9 mouse cellular contexts compared by ENCODE assay signal in genomic region chr12:79839096-79839941, GRCm38 (mm10).
DNase-seq lines count a peak whose midpoint lies in the region; ATAC-seq and TF ChIP-seq lines count a peak whose summit lies in the region.
"Had no signal": no experiment of that assay in that cellular context is flagged by ENCODE, and none has a peak within 500 bp of the region (broad histone marks: within the 10 kb centered on the region; RNA-seq: fewer than 3 reads in every experiment).

No protein-coding gene starts in this region.

- no peak for TF ChIP-seq RAD21 in MEL (IDR thresholded peaks at IDR 0.05; ENCODE audit: low read depth, low read length)

- peak overlapping the region; percentile 80 to 84 for H3K27ac ChIP-seq in heart, embryonic 14.5 days (replicated peaks in 1 of 2; ENCODE audit: control insufficient read depth in 1 of 2, insufficient read depth in 1 of 2, low read depth in 2 of 2, low read length in 2 of 2)
- H3K27ac ChIP-seq in MEL (ENCODE audit: control insufficient read depth, low read depth, low read length) = peak overlapping the region; percentile 73
- H3K27ac ChIP-seq in embryonic facial prominence, embryonic 13.5 days = peak overlapping the region; percentile 78
- peak overlapping the region; percentile 73 for H3K27ac ChIP-seq in liver, embryonic 13.5 days

- H3K36me3 ChIP-seq in heart, embryonic 14.5 days (ENCODE audit: control insufficient read depth, insufficient read depth, low read length) = no peaks in the 10 kb centered on the region
- peaks cover 0 to 15% of the 10 kb centered on the region in 2 experiments; a peak in 2 of 4 replicates for H3K36me3 ChIP-seq in MEL (ENCODE audit: control insufficient read depth in 1 of 2, insufficient read depth in 2 of 2, low read length in 2 of 2)
- no peaks in the 10 kb centered on the region for H3K36me3 ChIP-seq in embryonic facial prominence, embryonic 13.5 days
- H3K36me3 ChIP-seq in liver, embryonic 13.5 days = no peaks in the 10 kb centered on the region

- 71% methylated on average over 12 of the region's 12 CpGs for WGBS in heart, embryonic 14.5 days
- 39% methylated on average over 12 of the region's 12 CpGs for WGBS in embryonic facial prominence, embryonic 13.5 days
- WGBS in liver, embryonic 13.5 days (ENCODE audit: insufficient replicate concordance) = 60% methylated on average over 12 of the region's 12 CpGs

- H3K27me3 ChIP-seq in heart, embryonic 14.5 days (ENCODE audit: control insufficient read depth, insufficient read depth, low read length) = no peaks in the 10 kb centered on the region
- no peaks in the 10 kb centered on the region for H3K27me3 ChIP-seq in MEL (ENCODE audit: control insufficient read depth in 1 of 2, insufficient read depth in 2 of 2, low read length in 2 of 2)
- H3K27me3 ChIP-seq in embryonic facial prominence, embryonic 13.5 days = no peaks in the 10 kb centered on the region
- no peaks in the 10 kb centered on the region for H3K27me3 ChIP-seq in liver, embryonic 13.5 days

- TF ChIP-seq EP300 in MEL (IDR thresholded peaks at IDR 0.05; ENCODE audit: low read depth in 1 of 2, low read length in 2 of 2) = peak in 1 of 2 experiments; percentile 57; a peak in 2 of 4 replicates

- no peak for TF ChIP-seq POLR2A in MEL (IDR thresholded peaks at IDR 0.05; ENCODE audit: control insufficient read depth in 1 of 2, insufficient read depth in 1 of 2, low read depth in 1 of 2, low read length in 2 of 2, poor library complexity in 1 of 2)

- peaks cover 53 to 72% of the 10 kb centered on the region in 2 experiments for H3K4me1 ChIP-seq in heart, embryonic 14.5 days (ENCODE audit: control insufficient read depth in 2 of 2, insufficient read depth in 2 of 2, low read length in 2 of 2)
- peaks cover 2 to 25% of the 10 kb centered on the region in 2 experiments for H3K4me1 ChIP-seq in MEL (ENCODE audit: control insufficient read depth in 1 of 2, insufficient read depth in 2 of 2, low read length in 2 of 2)
- H3K4me1 ChIP-seq in embryonic facial prominence, embryonic 13.5 days = peaks cover 66% of the 10 kb centered on the region
- H3K4me1 ChIP-seq in liver, embryonic 13.5 days (replicated peaks) = peaks cover 64% of the 10 kb centered on the region

- ATAC-seq in heart, embryonic 14.5 days (ENCODE audit: insufficient number of reproducible peaks, insufficient read depth, low FRiP score, low read depth) = no peak
- no peak for ATAC-seq in embryonic facial prominence, embryonic 13.5 days (ENCODE audit: insufficient number of reproducible peaks, insufficient read depth, low FRiP score, low TSS enrichment, low read depth)
- no peak for ATAC-seq in liver, embryonic 13.5 days (ENCODE audit: low read depth)

- DNase-seq in heart, postnatal 10 days = no peak
- DNase-seq in MEL (ENCODE audit: low read depth, low spot score) = peak; percentile 40
- no peak for DNase-seq in liver, embryonic 13.5 days
- no peak for DNase-seq in frontal cortex, postnatal 10 days (ENCODE audit: low spot score in 2 of 2)
- no peak for DNase-seq in layer of hippocampus, adult 9-10 months (ENCODE audit: low spot score)
- no peak for DNase-seq in gastrocnemius, adult 8-10 months (ENCODE audit: low spot score in 2 of 2)
- DNase-seq: layer of hippocampus, adult 9-11 months had no signal

- no peaks in the 10 kb centered on the region for H3K9me3 ChIP-seq in heart, embryonic 14.5 days (ENCODE audit: control insufficient read depth, low read length)
- no peaks in the 10 kb centered on the region for H3K9me3 ChIP-seq in MEL (replicated peaks; ENCODE audit: insufficient read depth, low read length)
- no peaks in the 10 kb centered on the region for H3K9me3 ChIP-seq in embryonic facial prominence, embryonic 13.5 days
- H3K9me3 ChIP-seq in liver, embryonic 13.5 days (replicated peaks) = no peaks in the 10 kb centered on the region

- no peak overlapping the region for H3K4me2 ChIP-seq in heart, embryonic 14.5 days (ENCODE audit: low read length)
- H3K4me2 ChIP-seq in embryonic facial prominence, embryonic 13.5 days = no peak overlapping the region
- H3K4me2 ChIP-seq in liver, embryonic 13.5 days = no peak overlapping the region

- intact Hi-C loops in heart, postnatal 10 days (cut with DNase I) = loop anchor here (2.0 kb wide), 2 partner anchors 63 to 271 kb away; no protein-coding TSS in a partner anchor

- no peak for TF ChIP-seq CTCF in MEL (IDR thresholded peaks at IDR 0.05 in 2 of 3, conservative IDR thresholded peaks at IDR 0.05 in 1 of 3; ENCODE audit: control insufficient read depth in 1 of 3, insufficient read depth in 1 of 3, low read depth in 2 of 3, low read length in 3 of 3, poor library complexity in 1 of 3, severe bottlenecking in 1 of 3)

- peak overlapping the region; percentile 25; the same call in 1 of the 2 replicates for H3K9ac ChIP-seq in heart, embryonic 14.5 days (ENCODE audit: low read length)
- H3K9ac ChIP-seq in MEL (ENCODE audit: control insufficient read depth, low read depth, low read length, poor library complexity, severe bottlenecking) = peak overlapping the region; percentile 32
- H3K9ac ChIP-seq in embryonic facial prominence, embryonic 13.5 days = peak overlapping the region; percentile 27; the same call in 1 of the 2 replicates
- no peak overlapping the region for H3K9ac ChIP-seq in liver, embryonic 13.5 days

- H3K4me3 ChIP-seq in heart, embryonic 14.5 days (ENCODE audit: control insufficient read depth in 1 of 2, insufficient read depth in 1 of 2, low read depth in 1 of 2, low read length in 2 of 2) = no peak overlapping the region
- H3K4me3 ChIP-seq in MEL (ENCODE audit: control insufficient read depth in 1 of 2, insufficient read depth in 1 of 2, low read depth in 2 of 2, low read length in 2 of 2) = no peak overlapping the region
- no peak overlapping the region for H3K4me3 ChIP-seq in embryonic facial prominence, embryonic 13.5 days
- H3K4me3 ChIP-seq in liver, embryonic 13.5 days (replicated peaks) = no peak overlapping the region

- H3K79me2 ChIP-seq in MEL (ENCODE audit: control insufficient read depth, insufficient read depth, low read length, poor library complexity) = no peaks in the 10 kb centered on the region

TF ChIP-seq in MEL, 35 proteins besides CTCF, POLR2A, EP300 and RAD21:
- TF ChIP-seq GATA1 (IDR thresholded peaks at IDR 0.05; ENCODE audit: low read depth, low read length) (peak; percentile 41; the same call in 1 of the 2 replicates), TCF12 (IDR thresholded peaks at IDR 0.05; ENCODE audit: low read depth, low read length) (peak; percentile 53; the same call in 1 of the 2 replicates), TAL1 (IDR thresholded peaks at IDR 0.05; ENCODE audit: low read length) (peak; percentile 27; the same call in 1 of the 2 replicates), ZKSCAN1 (IDR thresholded peaks at IDR 0.05; ENCODE audit: low read depth, low read length) (no peak), TBP (IDR thresholded peaks at IDR 0.05; ENCODE audit: low read depth, low read length) (no peak), USF2 (IDR thresholded peaks at IDR 0.05; ENCODE audit: borderline replicate concordance in 1 of 2, insufficient read depth in 1 of 2, low read depth in 1 of 2, low read length in 2 of 2) (no peak), ZC3H11A (IDR thresholded peaks at IDR 0.05; ENCODE audit: low read depth, low read length) (no peak), MYC (IDR thresholded peaks at IDR 0.05; ENCODE audit: low read depth, low read length) (no peak)
